Mouse (Mus musculus): ENCODE data around the gene Rab10. TPM values are rescaled to one million over a fixed set of nuclear protein-coding genes. Genes with fewer than 3 reads are reported as not detected.
"Not testable (repeated sequence)": the region's sequence is repeated elsewhere in the genome, so short reads cannot be mapped to it uniquely, and the experiment has no call there.

The Rab10 gene
- polyA plus RNA-seq (2012; rRNA removed): 34.4 and 39.5 TPM in 2 replicates

DNA sequence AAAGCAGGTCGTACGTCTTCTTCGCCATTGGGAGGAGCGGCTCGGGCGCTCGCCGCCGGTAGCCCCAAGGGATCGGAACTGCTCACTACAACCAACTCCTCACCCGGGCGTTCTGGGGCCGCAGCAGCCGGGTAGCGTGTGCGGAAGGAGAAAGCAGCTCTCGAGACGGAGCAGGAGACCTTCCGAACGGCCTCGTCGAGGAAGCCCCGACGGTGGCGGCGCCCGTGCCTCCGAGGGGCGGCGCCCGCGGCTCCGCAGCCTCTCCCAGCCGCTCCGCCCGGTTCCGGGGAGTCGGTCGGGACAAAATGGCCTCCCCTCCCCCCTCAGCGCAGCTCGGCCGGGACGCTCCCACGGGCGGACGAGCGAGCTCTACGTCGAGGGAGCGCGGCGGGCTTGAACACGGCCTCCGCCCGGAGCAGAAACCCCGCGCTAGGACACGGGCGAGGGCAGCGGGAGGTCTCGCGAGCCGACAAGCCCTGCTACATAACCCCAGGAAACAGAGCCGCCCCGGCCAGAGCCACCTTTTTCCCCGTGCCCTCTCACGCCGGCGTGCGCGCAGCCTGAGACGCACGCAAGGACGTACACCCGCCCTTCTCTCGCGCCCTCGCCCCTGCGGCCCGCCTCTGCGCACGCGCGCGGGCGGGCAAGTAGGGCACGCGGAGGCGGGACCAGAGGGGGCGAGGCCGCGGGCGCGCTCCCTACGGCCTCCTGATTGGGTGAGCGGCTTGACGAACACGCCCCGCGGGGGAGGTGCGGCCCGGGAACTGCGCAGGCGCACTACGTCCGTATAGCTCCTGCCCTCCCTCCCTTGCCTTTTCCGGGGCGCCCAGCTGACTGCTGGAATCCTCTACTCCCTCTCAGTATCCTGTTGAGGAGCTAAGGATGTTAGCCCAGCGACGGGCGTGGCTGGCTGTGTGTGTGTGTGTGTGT is at the start of gene Rab10:
TSS of gene Rab10 (minus strand) at position 579 of the 930 bp plus-strand sequence.
- no peak for DNase-seq (ENCODE audit: low read depth)

DNA sequence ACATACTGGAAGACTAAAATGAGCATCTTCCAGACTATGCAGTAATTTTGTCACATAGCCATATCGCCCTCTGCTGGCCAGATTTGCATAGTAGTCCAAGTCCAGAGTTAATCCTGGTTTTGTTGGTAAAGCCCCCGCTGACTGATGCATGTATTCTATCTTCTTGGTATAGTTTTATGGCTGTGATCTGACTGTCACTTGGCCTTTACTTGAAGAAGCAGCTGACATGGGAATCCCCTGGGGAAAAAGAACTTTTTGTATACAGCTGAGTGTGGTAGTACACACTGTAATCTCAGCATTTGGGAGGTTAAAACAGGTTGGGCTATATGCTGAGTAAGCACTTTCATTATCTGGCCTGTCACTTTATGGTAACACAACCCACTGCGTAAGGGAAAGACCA is 49.5 kb upstream of the Rab10 start:
- no peak for DNase-seq (ENCODE audit: low read depth)

DNA sequence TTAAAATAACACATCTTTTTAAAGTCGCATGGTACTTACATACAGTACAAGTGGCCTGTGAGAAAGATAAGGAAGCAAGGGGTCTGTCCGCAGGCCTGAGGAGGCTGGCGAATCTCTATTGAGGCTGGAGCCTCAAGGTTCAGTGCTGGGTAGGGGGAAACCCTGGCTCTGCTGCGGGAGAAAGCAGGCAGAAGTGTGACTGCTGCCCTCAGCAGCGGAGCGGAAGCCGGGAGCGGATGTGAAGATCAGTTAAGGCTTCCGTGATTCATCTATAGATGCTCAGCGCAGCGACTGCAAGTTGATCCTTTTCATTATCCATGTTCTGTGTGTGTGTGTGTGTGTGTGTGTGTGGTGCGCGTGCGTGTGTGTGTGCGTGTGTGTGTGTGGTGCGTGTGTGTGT is 47.1 kb upstream of the Rab10 start:
- DNase-seq (ENCODE audit: low read depth): no peak

DNA sequence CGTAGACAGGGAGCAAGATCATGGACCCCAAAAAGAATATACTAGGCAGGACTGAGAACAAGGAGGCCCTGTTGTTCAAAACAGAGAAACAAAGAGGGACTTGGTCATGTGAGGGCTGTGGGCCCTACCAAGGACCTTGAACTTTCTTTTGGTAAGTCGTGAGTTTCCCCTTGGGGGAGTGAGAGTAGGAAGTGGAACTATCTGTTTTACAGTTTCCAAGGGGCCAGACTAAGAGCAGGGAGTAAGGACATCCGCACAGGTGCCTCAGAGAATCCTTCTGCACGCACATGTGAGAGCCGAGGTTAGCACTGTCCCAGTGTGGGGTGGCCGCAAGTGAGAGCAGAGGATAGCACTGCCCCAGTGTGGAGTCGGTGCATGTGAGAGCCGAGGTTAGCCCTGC is 45.3 kb upstream of the Rab10 start:
- no peak for DNase-seq (ENCODE audit: low read depth)

DNA sequence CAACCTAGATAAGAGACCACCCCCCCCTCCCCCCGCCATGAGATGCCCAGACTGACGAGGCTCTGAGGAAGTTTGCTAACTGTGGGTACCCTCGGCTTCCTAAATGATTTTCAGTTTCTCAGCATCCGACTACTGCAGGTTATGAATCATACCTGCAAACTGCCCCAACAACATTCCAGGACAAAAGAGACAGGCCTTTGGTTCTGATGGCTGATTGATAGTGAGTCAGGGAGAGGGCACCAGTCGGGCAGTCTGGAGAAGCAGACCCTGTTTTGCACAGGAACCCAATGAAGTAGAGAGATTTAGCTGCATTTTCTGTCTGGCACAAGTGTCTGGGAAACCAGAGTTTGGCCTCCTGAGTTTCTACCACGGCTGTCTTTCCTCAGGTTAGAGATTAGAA is 42.4 kb upstream of the Rab10 start:
- no peak for DNase-seq (ENCODE audit: low read depth)

DNA sequence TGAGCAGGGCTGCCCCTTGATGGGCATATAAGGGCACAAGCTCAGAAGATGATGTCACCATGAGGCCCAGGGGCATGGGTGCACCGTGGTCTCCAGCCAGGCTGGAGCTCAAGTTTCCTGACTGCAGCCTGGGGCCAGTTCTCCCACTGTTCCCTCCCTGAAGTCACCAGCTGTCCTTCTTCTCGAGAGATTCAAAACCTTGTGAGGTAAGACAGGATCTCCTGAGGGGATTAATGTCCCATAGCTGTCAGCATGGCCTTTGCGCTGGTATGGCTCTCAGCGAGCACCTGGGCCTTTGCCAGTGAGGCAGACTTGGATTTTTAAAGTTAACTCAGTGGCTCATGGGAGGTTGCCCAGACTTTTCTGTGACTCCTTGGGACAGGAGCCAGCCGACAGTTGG is 40.4 kb upstream of the Rab10 start:
- no peak for DNase-seq (ENCODE audit: low read depth)

DNA sequence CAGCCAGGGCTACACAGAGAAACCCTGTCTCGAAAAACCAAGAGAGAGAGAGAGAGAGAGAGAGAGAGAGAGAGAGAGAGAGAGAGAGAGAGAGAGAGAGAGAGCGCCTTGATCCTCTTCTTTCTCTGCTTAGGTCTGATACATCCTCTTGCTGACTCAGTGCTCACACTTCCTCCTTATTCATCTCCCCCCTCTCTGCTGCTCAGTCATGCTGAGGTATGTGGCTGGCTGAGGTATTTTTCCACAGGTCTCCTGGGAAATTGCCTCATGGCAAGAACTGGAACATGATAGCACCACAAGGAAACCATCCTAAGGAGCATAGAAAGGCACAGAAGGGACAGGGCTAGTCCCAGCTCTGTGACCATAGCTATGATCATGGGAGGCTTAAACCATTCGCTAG is 39.6 kb upstream of the Rab10 start:
- no peak for DNase-seq (ENCODE audit: low read depth)

DNA sequence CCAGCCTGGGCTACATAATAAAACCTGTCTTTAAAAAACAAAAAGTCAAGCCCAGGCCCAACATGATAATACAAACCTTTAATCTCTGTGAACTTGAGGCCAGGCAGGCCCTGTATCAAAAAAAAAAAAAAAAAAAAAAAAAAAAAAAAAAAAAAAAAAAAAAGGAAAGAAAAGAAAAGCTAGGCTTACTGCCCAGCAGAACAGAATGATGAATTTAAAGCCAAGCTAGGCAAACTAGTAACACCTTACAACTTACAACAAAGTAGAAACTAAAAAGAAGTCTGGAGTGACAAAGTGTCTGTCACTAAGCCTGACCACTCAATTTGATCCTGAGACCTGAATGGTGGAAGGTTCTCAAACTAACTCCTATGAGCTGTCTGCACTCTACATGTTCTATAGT is 37.9 kb upstream of the Rab10 start:
- DNase-seq (ENCODE audit: low read depth): no peak

DNA sequence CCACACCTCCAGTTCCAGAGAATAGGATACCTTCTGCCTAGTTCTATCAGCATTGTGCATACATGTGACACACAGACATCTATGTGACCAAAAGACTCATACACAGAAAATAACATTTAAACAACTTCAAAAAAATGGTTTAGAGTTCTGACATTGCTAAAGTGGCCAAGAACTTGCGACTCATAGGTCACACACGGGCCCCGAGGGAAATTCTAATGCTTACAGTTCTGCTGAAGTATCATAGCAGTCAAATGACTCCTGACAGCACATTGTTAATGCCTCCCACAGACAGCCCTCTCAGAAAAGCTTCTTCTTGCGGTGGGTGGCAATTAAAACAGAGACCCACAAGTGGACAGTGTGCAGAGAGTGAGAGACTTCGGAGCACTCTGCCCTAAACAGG is 35.3 kb upstream of the Rab10 start:
- DNase-seq (ENCODE audit: low read depth): no peak

DNA sequence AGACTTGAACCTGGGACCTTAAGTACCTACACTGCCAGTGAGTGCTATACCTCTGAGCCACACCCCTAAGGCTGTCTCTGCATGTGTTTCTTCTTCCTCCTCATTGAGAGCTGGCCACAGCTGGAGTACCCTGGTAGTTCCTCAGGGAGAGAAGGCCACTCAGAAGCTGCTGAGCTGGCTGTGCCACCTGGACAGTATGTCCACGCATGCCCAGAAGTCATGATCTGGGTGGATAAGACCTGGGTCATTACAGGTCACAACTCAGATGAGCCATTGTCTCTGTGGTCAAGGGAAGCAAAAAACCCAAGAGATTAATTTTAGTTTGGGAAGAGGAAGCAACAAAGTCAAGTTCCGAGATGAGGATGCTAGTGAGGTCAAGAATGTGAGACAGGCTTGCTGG is 34.4 kb upstream of the Rab10 start:
- DNase-seq (ENCODE audit: low read depth): no peak

DNA sequence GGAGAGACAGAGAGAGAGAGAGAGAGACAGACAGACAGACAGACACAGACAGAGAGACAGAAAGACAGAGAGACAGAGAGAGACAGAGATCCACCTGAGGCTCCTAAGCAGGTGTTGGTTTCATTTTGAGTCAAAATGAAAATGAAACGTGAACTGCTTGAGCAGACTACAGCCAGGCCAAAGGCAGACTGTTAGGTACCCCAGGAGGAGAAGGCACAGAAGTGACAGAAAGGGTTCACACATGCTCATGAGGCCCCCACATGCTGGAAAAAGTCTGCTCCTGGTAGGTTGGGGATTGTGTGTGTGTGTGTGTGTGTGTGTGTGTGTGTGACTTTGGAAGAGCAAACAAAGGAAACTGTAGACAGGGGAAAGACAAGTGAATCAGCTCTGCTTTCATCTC is 29.2 kb upstream of the Rab10 start:
- no peak for DNase-seq (ENCODE audit: low read depth)

DNA sequence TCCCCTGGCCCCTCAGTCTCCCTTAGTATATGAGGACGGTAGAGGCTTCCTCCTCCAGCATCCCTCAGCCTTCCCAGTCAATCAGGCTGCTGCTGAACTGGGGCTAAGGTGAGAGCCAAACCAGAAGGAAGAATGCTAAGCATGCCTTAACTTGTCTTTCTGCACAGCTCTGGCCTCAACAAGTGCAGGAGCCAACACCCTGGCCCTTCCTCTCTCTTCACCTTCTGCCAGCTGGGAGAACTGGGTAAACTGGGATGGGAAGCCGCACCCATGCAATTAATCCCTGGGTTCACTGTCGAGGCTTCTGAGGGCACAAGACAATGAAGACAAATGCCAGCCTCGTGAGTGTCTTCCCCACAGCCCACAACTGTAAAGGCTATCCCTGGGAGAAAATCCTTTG is 19.9 kb upstream of the Rab10 start:
- no peak for DNase-seq (ENCODE audit: low read depth)

DNA sequence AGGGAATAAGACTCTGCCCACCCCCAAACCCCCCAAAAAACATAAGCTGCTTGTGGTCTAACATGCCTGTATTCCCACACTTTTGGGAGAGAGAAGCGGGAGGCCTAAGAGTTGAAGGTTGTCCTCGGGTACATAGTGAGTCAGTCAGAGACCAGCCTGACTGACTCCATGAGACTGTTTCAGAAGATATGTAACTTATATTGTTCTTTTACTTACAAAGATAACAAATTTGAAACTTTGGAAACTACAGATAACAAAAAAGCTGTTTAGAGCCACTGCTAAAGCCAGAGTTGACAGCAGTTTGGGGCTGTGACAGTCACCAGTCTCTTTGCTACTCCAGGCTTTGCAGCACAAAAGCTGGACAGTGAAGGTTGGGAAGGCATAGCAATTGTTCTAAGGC is 15.5 kb upstream of the Rab10 start:
- no peak for DNase-seq (ENCODE audit: low read depth)

DNA sequence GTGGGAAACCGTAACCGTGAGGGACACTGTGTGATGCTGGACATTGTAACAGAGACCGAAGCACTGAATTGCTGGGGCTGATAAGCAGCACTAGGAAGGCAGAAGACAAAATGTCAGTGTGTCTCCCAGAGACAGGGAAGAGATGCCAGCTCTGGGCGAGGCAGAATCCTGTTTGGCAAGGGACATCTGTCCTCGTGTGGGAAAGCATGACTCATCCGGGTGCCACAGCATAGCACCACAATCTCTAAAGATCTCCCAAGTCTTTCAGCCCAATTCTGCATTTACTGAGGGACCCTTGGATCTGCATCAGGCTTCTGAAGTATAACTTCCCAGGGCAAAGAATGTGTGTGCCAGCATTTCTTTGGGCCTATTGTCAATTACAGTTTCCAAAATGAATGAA is 13.5 kb upstream of the Rab10 start:
- DNase-seq (ENCODE audit: low read depth): no peak

DNA sequence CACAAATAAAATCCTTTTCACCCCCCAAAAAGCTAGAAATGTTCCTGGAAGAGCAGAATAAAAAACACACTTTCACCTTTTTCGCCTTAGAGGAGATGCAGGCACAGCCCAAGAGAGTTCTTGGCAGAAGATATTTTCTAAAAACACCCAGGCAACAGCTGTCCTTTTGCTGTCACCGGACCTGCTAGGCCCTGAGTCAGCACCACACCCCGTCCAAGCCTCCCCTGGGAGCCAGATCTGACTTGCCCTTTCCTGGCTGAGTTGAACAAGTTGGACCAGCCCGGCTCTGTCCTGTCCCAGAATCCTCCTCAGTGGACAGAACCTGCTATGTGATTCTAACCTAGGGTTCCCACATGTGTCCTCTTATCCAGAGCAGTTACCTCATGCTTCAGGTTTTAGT is 9.6 kb upstream of the Rab10 start:
- DNase-seq (ENCODE audit: low read depth): no peak

DNA sequence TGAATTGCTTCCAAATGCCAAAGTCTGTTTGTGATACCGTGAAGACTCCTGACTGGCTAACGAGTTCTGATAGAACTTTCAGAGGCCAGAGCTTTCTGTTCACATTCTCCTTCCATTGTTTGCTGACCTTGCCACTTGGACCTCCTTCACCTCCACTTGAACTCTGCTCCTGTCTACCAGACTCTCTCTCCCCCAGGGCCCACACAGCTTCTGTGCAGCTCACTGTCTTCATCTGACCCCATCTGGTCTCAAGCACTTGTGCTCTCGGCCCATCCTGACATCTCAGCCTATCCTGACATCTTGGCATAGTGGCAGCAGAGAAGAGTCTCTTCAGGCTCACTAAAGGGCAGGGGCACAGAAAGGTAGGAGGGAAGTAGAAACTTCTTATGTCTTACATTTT is 7.2 kb upstream of the Rab10 start:
- no peak for DNase-seq (ENCODE audit: low read depth)

DNA sequence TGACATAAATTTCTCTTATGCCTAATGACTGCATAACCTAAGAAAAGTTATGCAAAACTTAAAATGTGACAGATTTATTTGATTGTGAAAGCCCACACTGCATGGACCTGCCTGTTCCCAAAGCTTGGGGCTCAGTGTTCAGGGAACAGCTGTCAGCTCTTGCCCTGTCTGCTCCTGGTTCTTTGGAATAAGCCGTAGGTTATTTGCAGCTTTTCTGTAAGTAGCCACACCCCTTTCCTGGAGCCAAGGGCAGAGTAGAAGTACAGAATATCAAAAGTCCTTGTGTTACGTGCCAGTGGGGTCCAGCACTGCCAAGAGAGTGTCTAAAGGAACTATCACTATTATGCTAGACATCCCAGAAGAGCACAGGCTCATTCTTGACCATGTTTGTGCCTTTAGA is 6.3 kb upstream of the Rab10 start:
- no peak for DNase-seq (ENCODE audit: low read depth)

DNA sequence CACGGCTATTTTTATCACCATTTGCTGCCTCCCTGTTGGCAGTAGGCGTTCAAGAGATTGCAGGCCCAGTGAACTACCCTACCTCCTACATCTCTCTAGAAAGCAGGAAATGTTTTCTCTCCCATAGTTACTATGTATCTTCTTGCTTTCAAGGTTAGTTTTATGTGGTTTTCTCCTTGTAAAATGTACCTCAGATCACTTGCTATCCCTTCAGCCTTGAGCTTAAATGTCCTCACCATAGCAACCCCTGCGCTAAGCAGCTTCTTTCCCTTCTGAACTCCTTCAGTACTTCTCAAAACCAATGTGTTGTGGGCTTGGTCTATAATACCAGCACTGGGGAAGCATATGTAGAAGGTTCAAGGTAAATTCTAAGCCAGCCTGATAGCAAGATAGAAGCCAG is 3.1 kb upstream of the Rab10 start:
- no peak for DNase-seq (ENCODE audit: low read depth)

DNA sequence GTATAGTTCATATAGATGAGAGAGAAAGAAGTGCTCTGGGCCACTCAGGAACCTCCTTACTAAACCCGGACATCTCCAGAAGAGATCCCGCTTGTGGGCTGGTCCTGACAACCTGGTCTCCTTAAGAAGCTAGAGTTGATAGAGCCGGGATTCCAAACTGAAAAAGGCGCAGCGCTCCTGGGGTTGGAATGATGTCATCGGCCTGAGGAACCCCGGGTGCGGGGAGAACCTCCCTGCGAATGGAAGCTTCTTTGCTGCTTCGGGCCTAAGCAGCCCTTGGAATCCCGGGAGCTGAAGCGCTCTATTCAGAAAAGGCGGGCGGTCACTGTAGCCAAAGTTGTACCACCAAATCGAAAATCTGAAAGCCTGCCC is 538 bp upstream of the Rab10 start:
- DNase-seq (ENCODE audit: low read depth): no peak

DNA sequence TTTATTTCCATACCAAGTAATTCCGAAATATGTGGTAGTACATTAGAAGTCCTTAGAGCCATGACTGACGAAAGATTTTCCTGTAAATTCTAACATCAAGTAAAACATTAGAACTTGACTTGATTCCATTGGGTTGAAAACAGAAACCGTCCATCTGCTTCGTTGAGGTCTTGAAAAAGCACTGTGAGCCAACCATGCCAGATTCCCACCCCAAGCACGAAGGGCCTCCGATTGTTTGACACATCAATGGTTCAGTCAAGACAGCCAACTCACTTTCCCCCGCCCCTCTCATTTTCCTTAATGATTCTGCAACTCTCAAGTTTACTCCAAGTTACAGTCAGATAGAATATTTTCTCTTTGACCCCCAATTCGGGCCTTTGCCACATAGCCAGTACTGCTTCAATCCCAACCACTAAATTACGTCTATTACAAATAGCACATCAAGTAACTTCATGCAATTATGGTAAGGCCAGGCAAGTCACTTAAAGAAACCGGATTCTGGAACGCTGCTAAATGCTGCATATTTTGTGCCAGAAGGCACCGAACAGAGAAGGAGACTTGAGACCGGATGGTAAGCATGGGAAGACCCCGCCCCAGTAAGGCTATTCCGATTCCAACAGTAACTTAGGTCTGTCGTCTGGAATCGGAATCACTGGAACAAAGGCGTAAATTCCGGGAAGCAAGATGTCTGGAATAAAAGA is 1.1 kb downstream of the Rab10 start:
- DNase-seq (ENCODE audit: low read depth): no peak

DNA sequence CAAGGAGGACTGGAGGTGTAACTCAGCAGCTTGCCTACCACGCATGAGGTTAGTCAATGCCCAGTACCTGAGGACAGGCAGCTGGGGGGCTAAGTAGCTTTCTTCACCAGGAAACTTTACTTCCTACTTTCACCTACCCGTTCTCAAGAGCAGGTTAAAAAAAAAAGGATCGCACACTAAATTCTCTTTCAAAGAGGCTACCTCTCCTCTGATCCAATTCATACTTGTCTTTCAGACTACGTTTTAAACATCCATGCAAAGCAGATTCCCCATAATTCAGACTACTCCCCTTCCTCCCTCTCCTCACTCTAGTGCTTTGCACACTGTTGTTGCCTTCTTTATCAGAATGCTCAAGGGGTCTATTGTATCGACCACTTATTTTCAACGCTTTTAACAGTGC is 2.2 kb downstream of the Rab10 start:
- DNase-seq (ENCODE audit: low read depth): no peak

DNA sequence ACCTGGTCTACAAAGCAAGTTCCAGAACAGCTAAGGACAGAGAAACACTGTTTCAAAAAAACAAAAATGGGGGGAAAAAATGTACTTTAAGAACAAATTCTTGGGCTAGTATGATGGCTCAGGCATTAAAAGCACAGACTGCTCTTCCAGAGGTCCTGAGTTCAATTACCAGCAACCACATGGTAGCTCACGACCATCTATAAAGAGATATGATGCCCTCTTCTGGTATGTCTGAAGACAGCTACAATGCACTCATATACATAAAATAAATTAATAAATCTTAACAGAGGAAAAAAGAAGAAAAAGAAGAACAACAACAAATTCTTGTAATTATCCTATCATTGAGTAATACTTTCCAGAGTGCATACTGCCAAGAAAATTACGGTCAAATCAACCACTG is 4.5 kb downstream of the Rab10 start:
- DNase-seq (ENCODE audit: low read depth): no peak

DNA sequence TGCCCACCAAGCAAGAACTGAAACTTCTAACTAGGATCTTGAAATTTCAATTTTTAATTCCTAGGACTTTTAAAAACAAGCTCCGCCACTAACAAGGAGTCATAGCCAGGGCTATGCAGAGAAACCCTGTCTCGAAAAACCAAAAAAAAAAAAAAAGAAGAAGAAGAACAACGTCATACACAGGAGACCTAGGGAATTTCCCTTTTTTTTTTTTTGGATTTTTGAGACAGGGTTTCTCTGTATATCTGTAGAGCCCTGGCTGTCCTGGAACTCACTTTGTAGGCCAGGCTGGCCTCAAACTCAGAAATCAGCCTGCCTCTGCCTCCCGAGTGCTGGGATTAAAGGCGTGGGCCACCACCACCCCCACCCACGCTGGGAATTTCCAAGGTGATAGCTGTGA is 12.1 kb downstream of the Rab10 start:
- not testable (repeated sequence) for DNase-seq (ENCODE audit: low read depth)
